Mouse (Mus musculus) bone marrow, adult 2 months (tissue): ENCODE data around the gene Cdca4.

ENCODE experiments used
- CTCF ChIP-seq: fragments of 200-500 bp; IDR thresholded peaks from 2 replicates; pipeline ENCODE4 v1.5.1; 2011; ENCODE audit warnings: low read length, control low read depth; ENCODE audit not compliant: control insufficient read depth, insufficient read depth
- POLR2A ChIP-seq: fragments of 200-500 bp; IDR thresholded peaks from 2 replicates; pipeline ENCODE4 v1.6.1; 2011; ENCODE audit warnings: low read depth, mild to moderate bottlenecking, control low read depth, low read length, borderline replicate concordance; ENCODE audit not compliant: control insufficient read depth

- no peak for TF ChIP-seq CTCF
- no peak for TF ChIP-seq POLR2A
Observed at GRCm38 (mm10) chr12:112810092-112810885, 18.9 kb downstream of the Cdca4 start.
